Mouse (Mus musculus) right cerebral cortex, postnatal 4 days (tissue): ENCODE results near the gene Tfip11.
"Not testable (repeated sequence)": the region's sequence is repeated elsewhere in the genome, so short reads cannot be mapped to it uniquely, and the experiment has no call there.

ENCODE experiments used
- DNase-seq: peaks from one replicate; pipeline ENCODE4 v3.0.0-alpha.2; 2022

Gene Tfip11

DNA sequence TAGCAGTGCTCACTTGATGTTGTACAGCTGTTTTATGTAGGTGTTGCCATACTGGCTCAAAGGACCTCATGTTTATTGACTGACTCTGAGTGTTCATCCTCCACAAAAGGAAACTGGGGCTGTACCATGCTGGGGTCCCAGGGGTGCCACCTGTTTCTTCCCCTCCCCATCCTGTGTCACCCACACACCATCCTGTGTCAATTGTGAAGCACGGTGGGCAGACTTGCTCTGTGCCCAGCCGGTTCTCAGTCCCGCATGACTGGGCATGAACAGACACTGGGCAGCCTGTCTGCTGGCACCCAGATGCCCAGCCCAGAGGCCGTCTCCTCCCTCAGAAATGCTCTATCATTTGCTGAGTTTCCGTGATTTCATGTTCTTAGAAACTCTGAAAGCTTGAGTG is 34.3 kb upstream of the Tfip11 start:
- no peak for DNase-seq

- DNase-seq = no peak
Measured at GRCm38 (mm10) chr5:112292343-112292980, 33.7 kb upstream of the Tfip11 start.

GRCm38 (mm10) chr5:112293800-112294199 is 32.4 kb upstream of the Tfip11 start:
- no peak for DNase-seq

GRCm38 (mm10) chr5:112294696-112295095 is 31.5 kb upstream of the Tfip11 start:
- no peak for DNase-seq

DNA sequence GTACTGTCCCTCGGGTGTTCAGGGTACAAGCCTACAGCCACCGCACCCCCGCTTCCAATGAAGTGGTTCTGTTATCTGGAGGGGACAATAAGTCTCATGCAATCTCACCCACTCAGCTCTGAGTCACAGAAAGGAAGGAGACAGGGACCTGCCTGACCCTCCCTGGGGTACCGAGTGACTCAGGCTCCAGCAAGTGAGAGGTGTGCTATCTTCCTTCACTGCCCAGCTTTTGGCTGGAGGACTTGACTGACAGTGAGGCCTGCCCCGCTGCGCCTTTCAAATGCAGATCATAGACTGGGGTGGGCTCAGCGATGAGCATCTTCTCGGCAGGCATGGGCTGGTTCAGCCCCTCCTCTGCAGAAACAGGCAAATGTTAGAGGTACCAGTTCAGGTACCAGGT is 31.0 kb upstream of the Tfip11 start:
- no peak for DNase-seq

DNA sequence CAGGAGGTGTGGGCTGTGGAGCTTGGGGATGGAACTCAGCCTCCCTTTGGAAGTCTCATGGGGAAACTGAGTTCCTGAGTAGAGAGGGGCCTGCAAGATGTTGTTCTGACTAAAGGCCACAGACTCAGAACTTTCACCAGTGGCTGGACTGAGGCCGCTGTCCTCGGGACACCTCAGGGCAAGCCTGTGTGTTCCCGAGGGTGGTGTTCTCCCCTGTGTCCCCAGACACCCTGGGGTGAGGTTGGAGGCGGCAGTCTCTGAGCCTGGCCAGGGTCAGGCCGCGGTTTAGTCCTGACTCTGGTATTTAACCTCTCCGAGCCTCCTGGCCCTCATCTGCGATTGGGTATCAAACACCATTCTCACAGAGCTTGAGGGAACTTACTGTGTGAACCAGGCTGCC is 30.6 kb upstream of the Tfip11 start:
- DNase-seq = no peak

- DNase-seq = no peak
Measured at GRCm38 (mm10) chr5:112296404-112297181, 29.6 kb upstream of the Tfip11 start.

GRCm38 (mm10) chr5:112297257-112297656 is 28.9 kb upstream of the Tfip11 start:
- DNase-seq = no peak

GRCm38 (mm10) chr5:112298226-112298988 is 27.8 kb upstream of the Tfip11 start:
- no peak for DNase-seq

GRCm38 (mm10) chr5:112299399-112299798 is 26.8 kb upstream of the Tfip11 start:
- no peak for DNase-seq

- DNase-seq = no peak
Measured at GRCm38 (mm10) chr5:112300112-112300511, 26.0 kb upstream of the Tfip11 start.

DNA sequence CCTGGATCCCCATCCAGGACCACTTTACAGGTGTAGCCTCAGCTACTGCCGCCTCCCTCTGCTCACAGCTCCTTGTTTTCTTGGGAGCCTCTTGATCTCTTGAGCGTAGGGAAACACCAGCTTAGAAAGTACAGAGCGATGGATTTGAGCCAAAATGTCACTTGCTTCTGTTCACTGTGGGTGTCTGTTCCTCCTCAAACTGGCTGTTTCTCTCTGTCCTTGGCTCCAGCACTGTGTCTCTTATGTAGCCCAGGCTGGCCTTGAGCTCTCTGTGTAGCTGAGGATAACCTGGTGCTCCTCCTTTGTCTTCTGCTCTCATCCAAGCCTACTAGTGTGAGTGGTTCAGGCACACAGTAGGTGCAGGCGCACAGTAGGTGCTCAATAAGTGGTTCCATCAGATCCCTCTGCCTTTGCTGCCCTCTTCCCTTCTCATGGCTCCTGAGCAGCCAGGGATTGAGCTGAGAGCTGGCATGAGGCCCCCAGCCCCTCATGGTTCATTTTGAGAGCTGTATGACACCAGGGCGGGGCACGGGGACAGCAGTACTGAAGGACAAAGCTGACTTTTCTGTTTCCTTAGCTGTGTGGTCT is 25.3 kb upstream of the Tfip11 start:
- no peak for DNase-seq

GRCm38 (mm10) chr5:112301694-112302093 is 24.5 kb upstream of the Tfip11 start:
- DNase-seq = no peak

DNA sequence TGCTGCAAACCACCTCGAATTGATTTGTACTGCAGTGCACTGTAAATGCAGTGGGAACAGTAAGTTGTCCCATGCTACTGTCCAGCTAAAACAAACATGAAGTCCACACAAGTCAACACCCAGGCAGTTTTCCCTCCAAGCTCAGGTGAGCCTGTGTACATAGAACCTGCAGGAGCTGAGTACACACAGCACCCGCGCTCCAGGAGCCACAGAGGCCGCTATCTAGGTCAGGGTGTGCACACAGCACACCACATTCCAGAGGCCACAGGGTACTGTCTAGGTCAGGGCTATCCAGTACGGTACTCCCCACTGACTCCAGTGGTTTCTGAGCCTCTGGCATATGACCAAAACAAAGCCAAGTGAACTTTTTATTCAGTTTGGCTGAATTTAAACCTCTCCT is 23.8 kb upstream of the Tfip11 start:
- no peak for DNase-seq

DNA sequence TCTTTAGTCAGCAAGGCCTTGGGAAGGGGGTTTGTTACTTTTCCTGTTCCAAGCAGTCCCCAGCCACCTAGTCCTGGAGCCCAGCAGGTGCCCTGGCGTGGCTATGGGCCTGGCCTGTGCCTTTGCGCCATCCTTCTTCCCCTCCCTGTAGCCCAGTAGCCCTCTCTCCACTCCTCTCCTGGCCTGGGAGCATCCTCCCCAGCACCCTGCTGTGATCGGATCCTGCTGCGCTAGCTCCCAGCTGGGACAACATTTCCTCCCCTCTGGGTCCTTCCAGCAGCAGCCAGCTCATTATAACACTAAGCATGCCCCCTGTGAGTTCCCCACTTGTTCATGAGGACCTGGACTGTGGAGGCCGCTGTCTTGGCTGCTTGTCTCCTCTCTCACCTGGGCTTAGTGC is 20.3 kb upstream of the Tfip11 start:
- no peak for DNase-seq

DNA sequence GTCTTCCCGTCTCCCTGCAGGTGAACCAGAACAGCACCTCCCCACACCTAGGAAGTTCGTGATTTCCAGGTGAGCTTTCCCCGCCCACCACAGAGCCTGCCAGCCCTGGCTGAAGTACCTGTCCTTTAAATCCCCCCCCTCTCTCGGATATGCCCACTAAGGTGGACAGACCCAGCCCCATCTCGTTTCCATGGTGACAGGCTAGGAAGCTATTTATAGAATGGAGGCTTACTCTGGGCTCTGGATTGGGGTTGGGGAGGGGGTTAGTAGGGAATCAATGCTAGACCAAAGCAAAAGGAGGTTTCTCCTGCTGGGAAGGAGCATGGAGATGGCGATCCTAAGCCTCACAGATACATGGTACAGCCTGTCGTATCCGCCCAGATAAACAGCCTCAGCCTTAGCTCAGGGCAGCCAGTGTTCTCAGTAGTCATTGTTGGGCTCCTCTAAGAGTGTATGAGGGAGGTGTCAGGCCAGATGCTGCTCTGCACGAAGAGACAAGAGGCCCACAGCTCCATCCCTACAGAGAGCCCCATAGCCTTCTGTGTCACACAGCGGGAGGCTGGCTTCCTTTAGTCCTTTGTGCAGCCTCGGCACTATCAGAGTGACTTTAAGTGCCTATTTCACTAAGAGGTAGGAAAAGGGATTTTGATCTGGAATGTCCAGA is 12.8 kb upstream of the Tfip11 start:
- no peak for DNase-seq

DNA sequence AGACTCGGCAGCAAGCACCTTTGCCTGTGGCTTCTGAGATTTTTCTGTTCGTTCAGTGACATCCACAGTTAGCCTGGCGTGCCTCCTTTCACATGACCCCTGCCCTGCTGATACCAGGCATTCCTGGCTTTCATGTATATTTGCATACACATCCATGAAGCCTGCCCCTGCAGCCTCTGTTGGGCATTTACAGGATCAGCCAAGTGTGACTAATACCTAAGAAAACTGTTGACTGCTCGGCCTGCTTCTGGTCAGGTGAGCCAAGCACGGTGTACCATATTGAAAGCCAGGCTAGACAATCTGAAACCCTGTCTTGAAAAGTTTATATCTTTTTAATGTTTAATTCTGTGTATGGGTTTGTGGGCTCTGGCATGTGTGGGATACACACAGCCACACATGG is 9.7 kb upstream of the Tfip11 start:
- DNase-seq = no peak

DNA sequence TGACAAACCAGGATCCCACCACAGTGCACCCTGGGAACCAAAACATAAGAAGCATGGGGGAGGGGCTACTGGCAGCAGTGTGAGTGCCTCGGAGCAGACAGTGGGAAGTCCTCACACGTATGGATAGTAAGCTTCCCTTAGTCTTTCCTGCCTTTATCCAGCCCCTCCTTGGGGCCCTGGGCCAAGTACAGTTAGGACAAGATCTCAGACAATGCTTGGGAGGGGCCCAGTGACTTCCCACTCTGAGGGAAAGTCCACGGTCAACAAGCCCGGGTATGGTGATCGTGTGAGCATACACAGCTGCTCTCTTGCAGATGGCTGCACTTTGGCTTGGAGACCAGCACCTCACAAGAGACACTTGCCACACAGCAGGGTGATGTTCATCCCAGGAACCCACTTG is 8.8 kb upstream of the Tfip11 start:
- DNase-seq = no peak

GRCm38 (mm10) chr5:112319343-112319742 is 6.8 kb upstream of the Tfip11 start:
- DNase-seq = not testable (repeated sequence)

GRCm38 (mm10) chr5:112320379-112320778 is 5.8 kb upstream of the Tfip11 start:
- DNase-seq = no peak

GRCm38 (mm10) chr5:112320936-112321335 is 5.2 kb upstream of the Tfip11 start:
- DNase-seq = peak; percentile 78

- no peak for DNase-seq
Measured at GRCm38 (mm10) chr5:112321376-112321775, 4.8 kb upstream of the Tfip11 start.

DNA sequence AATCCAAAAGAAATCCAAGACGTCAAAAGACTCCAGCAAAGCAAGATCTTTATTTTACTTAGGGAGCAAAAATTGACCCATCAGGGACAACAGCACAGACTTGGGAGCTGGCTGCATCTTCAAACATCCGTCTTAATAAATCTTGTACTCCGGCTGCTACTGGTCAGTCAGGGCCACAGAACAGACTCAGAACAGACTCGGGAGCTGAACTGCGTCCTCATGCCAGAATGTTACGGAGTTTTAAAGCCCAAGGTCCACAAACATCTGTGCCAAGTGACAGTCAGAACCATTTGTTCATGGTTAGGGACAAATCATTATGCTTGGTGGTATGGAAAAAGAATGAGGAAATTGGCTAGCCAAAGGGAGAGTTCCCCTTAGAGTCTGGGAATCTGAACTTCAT is 2.9 kb upstream of the Tfip11 start:
- no peak for DNase-seq
